Mouse (Mus musculus): ENCODE data around the gene Ccdc146. TPM values are rescaled to one million over a fixed set of nuclear protein-coding genes. Genes with fewer than 3 reads are reported as not detected.

Ccdc146 gene
- polyA plus RNA-seq, 1 experiment from 2014 or later, result not detected

GRCm38 (mm10) chr5:21269446-21269845 is 155.0 kb downstream of the Ccdc146 start:
- no peaks in the 10 kb centered on the region for H3K9me3 ChIP-seq (replicated peaks)
- no peak overlapping the region for H3K9ac ChIP-seq
- no peak overlapping the region for H3K4me2 ChIP-seq
- H3K36me3 ChIP-seq, result no peaks in the 10 kb centered on the region
- no peak overlapping the region for H3K27ac ChIP-seq
- ATAC-seq (replicated peaks; ENCODE audit: low FRiP score), result no peak
- H3K4me1 ChIP-seq, result peaks cover 18% of the 10 kb centered on the region
- 82% methylated on average over 5 of the region's 5 CpGs for WGBS
- H3K27me3 ChIP-seq, result peaks cover 12% of the 10 kb centered on the region
- no peak overlapping the region for H3K4me3 ChIP-seq (replicated peaks)

DNA sequence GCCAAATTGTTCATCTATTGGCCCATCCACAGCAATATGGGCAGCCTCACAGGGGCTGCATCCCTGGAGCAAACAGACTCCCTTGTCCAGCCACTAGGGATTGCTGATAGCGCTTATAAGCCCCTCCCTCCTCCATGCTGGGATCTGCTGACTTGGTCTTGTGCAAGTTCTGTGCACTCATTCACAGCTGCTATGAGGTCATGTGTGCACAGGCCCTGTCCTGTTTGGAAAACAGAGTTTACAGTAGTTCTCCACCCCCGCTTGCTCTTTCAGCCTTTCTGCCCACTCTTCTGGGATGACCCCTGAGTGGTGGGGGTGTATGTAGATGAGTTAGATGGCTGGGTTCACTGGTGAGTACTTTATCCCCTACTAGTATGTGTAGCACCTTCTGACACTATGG is 157.4 kb downstream of the Ccdc146 start:
- H3K4me1 ChIP-seq, result peaks cover 10% of the 10 kb centered on the region
- no peaks in the 10 kb centered on the region for H3K36me3 ChIP-seq
- no peak for ATAC-seq (replicated peaks; ENCODE audit: low FRiP score)
- peaks cover 12% of the 10 kb centered on the region; the same call in 1 of the 2 replicates for H3K27me3 ChIP-seq
- no peak overlapping the region for H3K4me2 ChIP-seq
- no peak overlapping the region for H3K4me3 ChIP-seq (replicated peaks)
- no peaks in the 10 kb centered on the region for H3K9me3 ChIP-seq (replicated peaks)
- WGBS, result 78% methylated on average over 2 of the region's 2 CpGs
- H3K9ac ChIP-seq, result no peak overlapping the region
- H3K27ac ChIP-seq, result no peak overlapping the region

- Histone ChIP-seq H3K36me3 (no peaks in the 10 kb centered on the region), H3K9me3 (replicated peaks) (no peaks in the 10 kb centered on the region), H3K4me1 (peaks cover 3% of the 10 kb centered on the region; the same call in 1 of the 2 replicates), H3K4me3 (replicated peaks) (no peak overlapping the region), H3K27me3 (0 out of 2 replicates have a peak, but pooled peaks cover 8% of the 10 kb centered on the region), H3K4me2 (no peak overlapping the region), H3K27ac (no peak overlapping the region), H3K9ac (no peak overlapping the region)
- 20% methylated on average over 4 of the region's 4 CpGs for WGBS
- ATAC-seq (replicated peaks; ENCODE audit: low FRiP score), result 0 out of 2 replicates have a peak, but pooled peaks have one; percentile 64
These were observed 159.4 kb downstream of the Ccdc146 start for GRCm38 (mm10) chr5:21265049-21265448.

DNA sequence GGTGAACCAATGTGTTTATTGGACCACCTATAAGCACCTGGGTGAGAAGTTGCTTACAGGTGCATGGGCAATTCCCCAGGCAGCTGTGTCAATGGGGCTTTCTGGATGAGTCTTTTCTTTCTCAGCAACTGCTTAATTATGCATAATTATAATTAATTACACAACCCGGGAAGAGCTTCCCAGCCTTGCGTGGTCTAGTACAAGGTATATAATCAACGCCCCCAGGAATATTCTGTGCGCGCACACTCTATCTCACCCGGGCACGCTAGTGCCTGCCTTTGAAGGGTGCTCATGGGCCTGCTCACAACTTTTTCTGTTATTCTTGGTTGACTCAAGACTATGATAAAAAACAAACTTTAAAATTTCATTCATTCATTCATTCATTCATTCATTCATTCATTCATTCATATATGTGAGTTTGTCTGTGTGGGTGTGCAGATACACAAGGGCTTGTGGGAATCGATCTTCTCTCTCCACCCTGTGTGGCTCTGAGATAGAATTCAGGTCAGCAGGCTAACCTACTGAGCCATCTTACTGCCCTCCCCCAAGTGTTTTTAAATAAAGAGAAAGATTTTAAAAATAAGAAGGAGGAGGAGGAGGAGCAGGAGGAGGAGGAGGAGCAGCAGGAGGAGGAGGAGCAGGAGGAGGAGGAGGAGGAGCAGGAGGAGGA is 160.0 kb downstream of the Ccdc146 start:
- H3K4me1 ChIP-seq, result peaks cover 3% of the 10 kb centered on the region; the same call in 1 of the 2 replicates
- no peaks in the 10 kb centered on the region for H3K36me3 ChIP-seq
- no peak overlapping the region for H3K4me2 ChIP-seq
- no peak overlapping the region for H3K4me3 ChIP-seq (replicated peaks)
- H3K27me3 ChIP-seq, result 0 out of 2 replicates have a peak, but pooled peaks cover 5% of the 10 kb centered on the region
- no peak for ATAC-seq (replicated peaks; ENCODE audit: low FRiP score)
- H3K9ac ChIP-seq, result no peak overlapping the region
- 89% methylated on average over 8 of the region's 8 CpGs for WGBS
- no peak overlapping the region for H3K27ac ChIP-seq
- no peaks in the 10 kb centered on the region for H3K9me3 ChIP-seq (replicated peaks)

- Histone ChIP-seq H3K27ac (no peak overlapping the region), H3K4me1 (peaks cover 3% of the 10 kb centered on the region; the same call in 1 of the 2 replicates), H3K9me3 (replicated peaks) (no peaks in the 10 kb centered on the region), H3K4me3 (replicated peaks) (no peak overlapping the region), H3K4me2 (no peak overlapping the region), H3K9ac (no peak overlapping the region), H3K27me3 (0 out of 2 replicates have a peak, but pooled peaks cover 5% of the 10 kb centered on the region), H3K36me3 (no peaks in the 10 kb centered on the region)
- no peak for ATAC-seq (replicated peaks; ENCODE audit: low FRiP score)
- 61% methylated on average over 18 of the region's 18 CpGs for WGBS
These were observed 161.0 kb downstream of the Ccdc146 start for GRCm38 (mm10) chr5:21263202-21264055.

DNA sequence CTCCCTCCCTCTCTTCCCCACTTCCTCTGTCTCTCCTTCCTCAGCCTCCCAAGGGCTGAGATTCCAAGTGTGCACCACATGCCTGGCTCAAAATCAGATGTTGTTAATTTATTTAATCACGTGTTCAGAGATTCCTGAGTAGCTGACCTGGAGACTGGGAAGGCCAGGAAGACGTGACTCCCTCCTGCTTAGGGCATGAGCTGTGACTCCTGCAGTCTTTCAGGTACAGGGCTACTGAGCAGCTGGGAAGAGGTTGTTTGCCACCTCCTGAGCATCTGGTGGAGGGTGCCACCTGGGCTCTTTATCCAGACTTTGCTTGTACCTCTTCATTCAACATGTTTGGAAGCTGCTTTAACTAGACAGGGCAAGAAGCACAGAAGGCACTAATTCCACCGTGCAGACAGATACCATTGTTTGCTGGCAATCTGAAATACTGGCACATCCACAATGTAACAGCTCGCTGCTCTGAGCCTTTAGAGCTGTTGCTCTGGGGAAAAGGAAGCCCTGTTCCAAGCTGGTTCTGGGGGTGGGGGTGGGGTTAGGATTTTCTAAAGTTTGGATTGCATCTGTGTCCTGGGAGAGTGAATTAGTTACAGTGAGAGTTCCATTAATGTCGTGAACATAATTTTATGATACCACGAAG is 163.2 kb downstream of the Ccdc146 start:
- whole genome bisulfite sequencing, result 43% methylated on average over 6 of the region's 6 CpGs
- H3K9ac ChIP-seq, result no peak overlapping the region
- 0 out of 2 replicates have a peak, but pooled peaks cover 5% of the 10 kb centered on the region for H3K27me3 ChIP-seq
- no peak overlapping the region for H3K4me2 ChIP-seq
- H3K9me3 ChIP-seq (replicated peaks), result no peaks in the 10 kb centered on the region
- no peak for ATAC-seq (replicated peaks; ENCODE audit: low FRiP score)
- no peaks in the 10 kb centered on the region for H3K36me3 ChIP-seq
- no peak overlapping the region for H3K4me3 ChIP-seq (replicated peaks)
- no peak overlapping the region for H3K27ac ChIP-seq
- H3K4me1 ChIP-seq, result peaks cover 6% of the 10 kb centered on the region; the same call in 1 of the 2 replicates

- no peak overlapping the region for H3K4me3 ChIP-seq (replicated peaks)
These were observed 163.7 kb downstream of the Ccdc146 start for GRCm38 (mm10) chr5:21260746-21261145.

DNA sequence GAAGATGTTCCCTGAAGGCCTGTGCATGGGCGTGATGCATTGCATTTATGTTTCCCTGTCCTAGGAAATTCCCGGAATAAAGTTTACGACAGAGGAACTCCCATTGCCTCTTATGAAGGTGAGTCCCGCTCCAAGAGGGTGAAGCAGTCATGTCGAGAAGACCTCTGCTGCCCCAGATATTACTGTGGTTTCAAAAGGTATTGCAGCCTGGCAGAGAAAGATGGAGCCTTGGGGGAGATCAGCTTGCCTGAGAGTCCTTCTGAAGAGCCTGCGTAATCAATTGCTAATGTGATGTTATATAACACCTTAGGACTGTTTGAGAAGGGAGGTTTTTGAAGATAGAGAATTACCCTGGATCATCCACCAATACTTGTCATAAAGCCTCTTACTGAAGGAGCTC is 166.7 kb downstream of the Ccdc146 start:
- Histone ChIP-seq H3K27ac (no peak overlapping the region), H3K4me3 (replicated peaks) (no peak overlapping the region), H3K4me1 (peaks cover 6% of the 10 kb centered on the region; the same call in 1 of the 2 replicates), H3K9ac (no peak overlapping the region), H3K9me3 (replicated peaks) (no peaks in the 10 kb centered on the region), H3K27me3 (no peaks in the 10 kb centered on the region), H3K36me3 (no peaks in the 10 kb centered on the region), H3K4me2 (no peak overlapping the region)
- 70% methylated on average over 6 of the region's 6 CpGs for WGBS
- ATAC-seq (replicated peaks; ENCODE audit: low FRiP score), result no peak

More at GRCm38 (mm10) chr5:21260746-21261145, 163.7 kb downstream of the Ccdc146 start:
- Histone ChIP-seq H3K27ac (no peak overlapping the region), H3K9ac (no peak overlapping the region), H3K9me3 (replicated peaks) (no peaks in the 10 kb centered on the region), H3K4me1 (peaks cover 6% of the 10 kb centered on the region; the same call in 1 of the 2 replicates), H3K4me2 (no peak overlapping the region), H3K36me3 (no peaks in the 10 kb centered on the region), H3K27me3 (0 out of 2 replicates have a peak, but pooled peaks cover 5% of the 10 kb centered on the region)
- 55% methylated on average over 7 of the region's 7 CpGs for WGBS
- no peak for ATAC-seq (replicated peaks; ENCODE audit: low FRiP score)

DNA sequence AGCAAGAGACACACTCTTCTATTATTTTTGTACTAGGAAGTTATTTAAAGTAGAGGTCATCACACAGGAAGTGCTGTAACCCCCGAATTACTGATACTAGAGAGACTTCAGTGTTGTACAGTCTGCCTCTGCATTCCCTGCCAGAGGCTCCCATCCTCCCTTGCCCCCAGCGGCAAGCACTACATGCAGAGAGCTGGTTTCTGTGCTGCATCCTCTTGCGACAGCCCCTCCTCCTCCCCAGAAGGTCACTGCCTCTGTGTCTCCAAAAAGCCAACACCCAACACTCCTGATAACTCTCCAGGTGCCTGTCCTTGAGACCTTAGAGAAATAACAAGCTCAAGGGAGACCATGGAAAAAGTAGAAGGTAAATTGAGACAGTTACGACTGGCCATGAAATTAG is 167.4 kb downstream of the Ccdc146 start:
- no peak overlapping the region for H3K9ac ChIP-seq
- H3K27ac ChIP-seq, result no peak overlapping the region
- no peaks in the 10 kb centered on the region for H3K9me3 ChIP-seq (replicated peaks)
- WGBS, result 43% methylated on average over 4 of the region's 4 CpGs
- no peaks in the 10 kb centered on the region for H3K27me3 ChIP-seq
- H3K4me3 ChIP-seq (replicated peaks), result no peak overlapping the region
- no peaks in the 10 kb centered on the region for H3K36me3 ChIP-seq
- peaks cover 6% of the 10 kb centered on the region; the same call in 1 of the 2 replicates for H3K4me1 ChIP-seq
- no peak overlapping the region for H3K4me2 ChIP-seq
- no peak for ATAC-seq (replicated peaks; ENCODE audit: low FRiP score)

- H3K9ac ChIP-seq, result no peak overlapping the region
- WGBS, result 86% methylated on average over 5 of the region's 5 CpGs
- no peaks in the 10 kb centered on the region for H3K9me3 ChIP-seq (replicated peaks)
- ATAC-seq (replicated peaks; ENCODE audit: low FRiP score), result no peak
- no peaks in the 10 kb centered on the region for H3K27me3 ChIP-seq
- no peak overlapping the region for H3K4me2 ChIP-seq
- no peaks in the 10 kb centered on the region for H3K36me3 ChIP-seq
- H3K4me1 ChIP-seq, result 0 out of 2 replicates have a peak, but pooled peaks cover 3% of the 10 kb centered on the region
- H3K4me3 ChIP-seq (replicated peaks), result no peak overlapping the region
- H3K27ac ChIP-seq, result no peak overlapping the region
These were observed 168.8 kb downstream of the Ccdc146 start for GRCm38 (mm10) chr5:21255551-21256132.

GRCm38 (mm10) chr5:21254731-21255525 is 169.5 kb downstream of the Ccdc146 start:
- H3K27ac ChIP-seq, result no peak overlapping the region
- no peak overlapping the region for H3K4me3 ChIP-seq (replicated peaks)
- no peak for ATAC-seq (replicated peaks; ENCODE audit: low FRiP score)
- no peaks in the 10 kb centered on the region for H3K27me3 ChIP-seq
- WGBS, result 88% methylated on average over 12 of the region's 12 CpGs
- H3K4me1 ChIP-seq, result 0 out of 2 replicates have a peak, but pooled peaks cover 3% of the 10 kb centered on the region
- no peaks in the 10 kb centered on the region for H3K9me3 ChIP-seq (replicated peaks)
- H3K36me3 ChIP-seq, result no peaks in the 10 kb centered on the region
- H3K9ac ChIP-seq, result no peak overlapping the region
- H3K4me2 ChIP-seq, result no peak overlapping the region

Data from kidney, embryonic 15.5 days (tissue).